Mouse (Mus musculus): Measurements from ENCODE around the gene Stx19.

The Stx19 gene

DNA sequence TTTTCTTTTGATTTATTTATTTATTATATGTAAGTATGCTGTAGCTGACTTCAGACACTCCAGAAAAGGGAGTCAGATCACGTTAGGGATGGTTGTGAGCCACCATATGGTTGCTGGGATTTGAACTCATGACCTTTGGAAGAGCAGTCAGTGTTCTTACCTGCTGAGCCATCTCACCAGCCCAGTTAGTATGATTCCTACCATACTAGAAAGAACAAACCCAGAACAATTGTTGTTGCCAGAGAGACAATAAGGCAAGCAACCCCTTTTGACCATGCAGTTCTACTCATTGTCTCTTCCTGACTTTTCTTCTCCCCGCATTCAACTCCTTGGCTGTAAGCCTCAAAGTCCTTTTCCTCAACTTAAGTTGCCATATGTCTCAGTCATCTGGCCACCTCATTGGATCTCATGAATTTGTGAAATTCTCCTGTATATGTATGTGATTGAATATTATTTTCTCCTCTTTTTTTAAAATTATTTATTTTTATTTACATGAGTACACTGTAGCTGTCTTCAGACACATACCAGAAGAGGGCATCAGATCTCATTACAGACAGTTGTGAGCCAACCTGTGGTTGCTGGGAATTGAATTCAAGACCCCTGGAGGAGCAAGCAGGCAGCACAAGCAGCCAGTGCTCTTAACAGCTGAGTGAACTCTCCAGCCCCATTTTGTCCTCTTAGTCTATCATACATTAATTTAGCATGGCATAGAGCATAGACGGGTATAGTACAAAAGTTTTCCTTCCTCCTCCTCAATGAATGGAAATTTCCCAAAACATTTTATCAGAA lies 38.2 kb downstream of the Stx19 start:
- no peak for DNase-seq (ENCODE audit: low spot score in 2 of 2)

DNA sequence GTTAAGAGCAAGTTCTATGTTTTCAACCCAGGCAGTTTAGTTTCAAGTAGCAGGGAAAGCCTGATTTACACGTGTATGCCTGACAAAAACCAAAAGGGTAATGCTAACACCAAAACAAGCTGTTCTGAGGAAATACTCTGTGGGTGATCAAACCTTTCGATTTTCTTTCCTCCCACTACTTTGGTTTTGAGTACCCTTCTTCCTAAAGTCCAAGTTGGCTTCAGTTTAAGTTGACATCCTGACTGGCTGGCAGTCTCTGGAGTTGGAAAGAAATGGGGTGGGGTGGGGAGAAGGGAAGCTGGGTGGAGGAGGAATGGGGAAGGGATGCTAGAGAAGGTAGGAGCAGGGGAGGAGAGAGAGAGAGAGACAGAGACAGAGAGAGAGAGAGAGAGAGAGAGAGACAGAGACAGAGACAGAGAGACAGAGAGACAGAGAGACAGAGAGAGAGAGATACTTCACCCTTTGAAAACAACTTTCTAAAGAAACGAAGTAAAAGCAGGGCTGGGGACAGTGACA lies 39.2 kb downstream of the Stx19 start:
- DNase-seq (ENCODE audit: low spot score in 2 of 2): no peak

DNA sequence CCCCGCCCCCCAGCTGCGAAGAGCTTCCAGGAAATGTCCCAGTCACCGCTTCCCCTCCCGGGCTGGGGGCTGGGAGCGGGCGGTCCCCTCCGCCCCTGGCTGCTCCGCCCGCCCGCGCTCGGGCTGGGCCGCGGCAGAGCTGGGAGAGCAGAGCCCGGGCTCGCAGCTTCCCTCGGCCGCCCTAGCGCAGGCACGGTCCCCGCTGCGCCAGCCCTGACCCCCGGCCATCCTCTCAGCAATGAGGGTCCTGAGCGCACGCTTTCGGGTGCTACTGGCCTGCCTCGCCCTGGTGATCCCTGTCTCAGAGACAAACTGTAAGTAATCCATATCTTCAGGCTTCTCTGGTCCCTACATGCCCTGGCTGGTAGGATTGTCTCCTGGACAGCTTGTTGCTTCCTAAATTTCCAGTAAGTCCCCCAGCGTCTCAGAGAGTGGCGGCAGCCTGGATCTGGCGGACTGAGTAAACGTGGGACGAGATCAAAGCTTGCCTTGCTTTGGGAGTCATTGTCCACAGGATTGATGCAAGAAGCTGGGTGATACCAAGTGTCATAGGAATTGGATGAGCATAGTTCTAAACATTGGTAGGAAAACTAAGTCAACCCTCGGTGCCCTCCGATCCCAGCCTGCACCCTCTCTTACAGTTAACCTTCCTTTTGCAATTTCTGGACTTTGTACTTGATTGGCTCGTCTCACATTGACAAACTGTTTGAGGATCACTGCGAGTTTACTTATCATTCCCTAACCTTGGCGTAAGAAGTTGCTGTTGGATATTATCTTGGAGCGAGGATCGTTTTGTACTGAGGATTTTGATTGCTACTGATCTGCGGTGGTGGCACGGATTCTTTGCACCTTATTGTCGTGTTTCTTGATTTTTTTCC lies 40.0 kb downstream of the Stx19 start, which contains the start of gene Pros1:
Gene Pros1 (plus strand): TSS at position 117 of the 878 bp plus-strand sequence.
- peak; percentile 22 to 67 for DNase-seq (ENCODE audit: low spot score in 2 of 2)

DNA sequence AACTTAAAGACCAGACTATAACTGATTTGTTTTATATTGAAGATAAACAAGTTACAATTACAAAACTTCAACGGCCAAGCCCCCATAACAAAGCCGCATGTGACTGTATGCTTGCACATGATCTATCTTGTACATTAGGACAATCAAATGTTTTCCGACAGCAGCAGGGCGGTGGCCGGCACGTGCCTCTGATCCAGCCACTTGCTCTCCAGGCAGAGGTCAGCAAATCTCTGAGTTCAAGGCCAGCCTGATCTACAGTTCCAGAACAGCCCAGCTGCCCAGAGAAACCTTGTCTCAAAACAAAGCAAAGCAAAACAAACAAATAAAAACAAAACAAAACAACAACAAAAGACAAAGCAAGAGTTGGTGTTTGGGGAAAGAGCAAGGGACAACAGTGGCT lies 40.9 kb downstream of the Stx19 start:
- DNase-seq (ENCODE audit: low spot score in 2 of 2): no peak

DNA sequence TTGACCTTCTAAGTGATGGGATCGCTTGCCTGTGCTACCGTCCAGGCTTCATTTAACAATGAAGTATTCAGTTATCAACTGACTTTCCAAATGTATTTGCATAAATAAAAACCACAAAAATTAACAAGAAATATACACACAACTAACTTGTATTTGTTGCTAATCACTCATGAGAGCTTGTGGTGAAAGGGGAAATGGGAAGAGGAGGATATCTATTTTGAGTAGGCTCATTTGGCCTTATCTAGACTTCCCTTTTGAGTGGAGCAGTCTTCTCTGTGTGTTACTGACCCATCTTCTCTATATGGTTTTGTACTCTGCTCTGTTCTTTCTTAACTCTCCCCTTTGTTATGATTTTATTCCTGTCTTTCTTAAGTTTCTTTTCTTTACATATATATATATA lies 41.8 kb downstream of the Stx19 start:
- no peak for DNase-seq (ENCODE audit: low spot score in 2 of 2)

DNA sequence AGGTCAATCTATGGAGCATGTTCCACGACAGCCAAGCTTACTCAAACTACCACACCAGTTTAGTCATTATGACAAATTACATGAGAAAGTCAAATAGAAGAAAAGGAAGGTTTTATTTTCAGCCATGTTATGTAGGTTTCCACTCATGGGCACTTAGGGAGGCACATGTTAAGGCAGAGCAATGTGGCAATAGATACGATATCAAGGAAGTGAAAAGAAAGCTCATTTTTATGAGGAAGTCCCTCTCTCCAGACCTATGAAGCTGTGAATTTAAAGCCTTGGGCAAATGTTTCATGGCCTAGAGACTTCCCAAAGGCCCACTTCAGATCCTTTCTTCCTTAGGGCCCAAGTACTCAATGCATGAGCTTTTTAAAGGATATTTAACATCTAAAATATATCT lies 43.0 kb downstream of the Stx19 start:
- DNase-seq (ENCODE audit: low spot score in 2 of 2): no peak

DNA sequence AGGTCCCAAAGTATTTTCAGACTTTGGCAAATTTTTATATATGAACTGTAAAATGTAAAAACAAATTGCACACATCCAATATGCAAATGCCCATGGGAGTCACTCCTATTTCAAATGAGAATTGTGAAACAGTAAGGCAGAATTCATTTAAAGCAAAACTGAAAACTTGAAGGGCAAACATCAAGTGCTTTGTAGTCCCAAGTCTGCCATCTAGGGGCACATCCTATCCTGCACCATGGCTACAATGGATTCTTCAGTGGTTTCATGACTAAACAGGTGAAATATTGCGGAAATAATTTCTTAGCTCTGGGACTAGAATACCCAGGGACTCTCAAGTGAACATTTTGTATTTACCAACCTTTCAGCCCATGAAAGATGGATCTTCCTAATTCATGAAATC lies 43.5 kb downstream of the Stx19 start:
- no peak for DNase-seq (ENCODE audit: low spot score in 2 of 2)

DNA sequence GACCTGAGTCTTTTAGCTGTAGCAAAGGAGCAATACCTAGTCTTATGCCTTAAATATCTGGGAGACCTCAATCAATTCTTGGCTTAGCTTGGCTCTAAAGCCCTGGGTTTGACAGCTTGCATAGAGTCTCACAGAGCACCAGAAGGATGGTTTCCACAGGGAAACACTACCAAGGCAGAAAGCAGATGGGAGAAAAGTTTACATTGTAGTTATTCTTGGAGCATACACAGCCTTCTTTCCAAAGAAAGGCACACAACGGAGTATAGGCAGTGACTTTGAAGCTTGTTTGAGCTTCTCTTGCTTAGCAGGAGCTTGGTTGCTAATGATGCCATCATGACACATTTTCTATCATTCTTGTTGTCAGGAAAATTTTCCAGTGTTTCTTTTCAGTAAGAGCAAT lies 45.7 kb downstream of the Stx19 start:
- no peak for DNase-seq (ENCODE audit: low spot score in 2 of 2)

DNA sequence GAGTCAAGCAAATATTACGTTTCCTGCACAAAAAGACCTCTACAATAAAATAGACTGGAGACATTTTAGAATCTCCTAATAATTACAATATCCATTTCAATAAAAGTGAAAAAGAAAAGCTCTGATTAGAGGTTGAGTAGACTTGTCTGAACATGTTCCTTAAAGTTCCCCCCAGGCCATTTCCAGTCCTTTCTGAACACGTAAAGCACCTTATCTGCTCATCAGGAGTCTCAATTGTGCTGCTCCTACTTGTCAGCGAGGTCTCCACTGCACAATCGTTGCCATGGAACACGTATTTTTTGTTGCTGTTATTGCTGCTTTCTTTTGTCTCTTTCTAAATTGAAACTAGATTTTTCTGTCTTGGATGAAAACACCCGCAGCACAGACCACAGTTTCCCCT lies 47.0 kb downstream of the Stx19 start:
- no peak for DNase-seq (ENCODE audit: low spot score in 2 of 2)

DNA sequence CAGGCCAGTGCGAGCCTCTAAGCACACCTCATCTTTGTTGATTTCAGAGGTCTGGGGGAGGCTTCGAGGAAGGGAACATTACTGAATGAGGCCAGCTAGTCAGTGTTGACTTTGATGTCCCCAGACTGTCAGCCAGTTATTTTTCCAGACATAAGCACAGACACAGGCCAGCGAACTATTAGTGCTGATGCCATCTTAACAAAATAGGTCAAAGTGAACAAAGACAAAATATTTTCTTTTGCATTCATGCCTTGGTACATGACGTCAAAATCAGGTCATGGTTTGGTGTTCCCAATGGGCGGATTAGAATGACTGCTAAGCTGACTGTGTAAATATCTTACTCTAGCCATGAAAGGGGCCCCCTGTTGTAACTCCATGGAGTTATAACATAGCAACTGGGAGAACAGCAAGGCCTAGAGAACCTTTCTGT lies 58.2 kb downstream of the Stx19 start:
- DNase-seq (ENCODE audit: low spot score in 2 of 2): no peak

DNA sequence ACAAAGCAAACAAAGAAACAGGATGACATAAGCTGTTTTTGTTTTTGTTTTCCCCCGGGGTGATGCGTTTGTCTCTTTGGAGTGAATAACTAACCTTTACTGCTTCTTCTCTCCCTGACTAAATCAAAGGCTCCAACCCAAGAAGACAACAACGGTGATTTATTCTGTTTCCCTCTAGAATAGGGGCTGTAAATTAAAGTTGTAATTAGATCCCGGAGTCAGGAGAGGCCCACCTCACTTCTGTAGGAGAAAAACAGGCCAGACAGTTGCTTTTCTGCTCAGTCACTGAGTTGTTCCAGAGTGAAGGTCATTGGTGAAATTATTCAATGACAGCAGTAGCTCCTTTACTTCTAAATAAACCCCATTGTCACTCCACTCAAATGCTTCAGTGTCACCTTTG lies 58.7 kb downstream of the Stx19 start:
- DNase-seq (ENCODE audit: low spot score in 2 of 2): no peak
